Mouse (Mus musculus) megakaryocyte, adult 5-6 weeks (primary cell): ENCODE measurements around the gene Rtp2. TPM values are rescaled to one million over a fixed set of nuclear protein-coding genes. Genes with fewer than 3 reads are reported as not detected.

Experiments used
- ATAC-seq: 2 replicates; pipeline ENCODE4 v1.8.0; 2016; ENCODE audit warnings: mild to moderate bottlenecking, inconsistent platforms; ENCODE audit not compliant: poor library complexity, severe bottlenecking
- total RNA-seq, 2 experiments: library from RNA; stranded (forward) in 1 of 2; stranded (reverse) in 1 of 2; fragments of 153-499, 151-499 nt in 1 of 2; fragments of 221-1000, 200-1000 nt in 1 of 2; gene quantifications; 2 replicates each; pipeline versions ENCODE4 v1.2.3 to v1.2.4; 2015 to 2017

The Rtp2 gene
- total RNA-seq, 2 experiments from 2014 or later, result not detected

DNA sequence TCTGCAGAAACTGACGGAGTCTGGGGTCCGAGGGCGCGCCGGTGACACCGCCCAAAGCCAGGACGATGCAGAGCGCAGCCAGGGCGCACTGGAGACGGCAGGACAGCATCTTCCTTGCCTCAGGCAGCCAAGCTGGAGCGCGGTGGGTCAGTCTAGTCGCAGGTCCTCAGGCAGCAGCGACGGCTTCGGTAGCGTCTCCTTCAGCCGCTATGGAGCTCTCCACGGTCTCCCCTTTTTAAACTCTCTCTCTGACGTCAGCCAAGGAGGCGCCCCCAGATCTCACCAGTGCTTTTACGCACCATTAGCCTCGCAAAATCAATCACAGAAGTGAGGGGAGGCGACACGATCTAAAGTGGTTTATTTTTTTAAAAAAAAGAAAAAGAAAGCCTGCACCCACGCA is 41.6 kb downstream of the Rtp2 start, which contains the start of gene Sst:
Gene Sst, minus strand, starts transcription at position 323 of the 400 bp plus-strand sequence.
- no peak for ATAC-seq

DNA sequence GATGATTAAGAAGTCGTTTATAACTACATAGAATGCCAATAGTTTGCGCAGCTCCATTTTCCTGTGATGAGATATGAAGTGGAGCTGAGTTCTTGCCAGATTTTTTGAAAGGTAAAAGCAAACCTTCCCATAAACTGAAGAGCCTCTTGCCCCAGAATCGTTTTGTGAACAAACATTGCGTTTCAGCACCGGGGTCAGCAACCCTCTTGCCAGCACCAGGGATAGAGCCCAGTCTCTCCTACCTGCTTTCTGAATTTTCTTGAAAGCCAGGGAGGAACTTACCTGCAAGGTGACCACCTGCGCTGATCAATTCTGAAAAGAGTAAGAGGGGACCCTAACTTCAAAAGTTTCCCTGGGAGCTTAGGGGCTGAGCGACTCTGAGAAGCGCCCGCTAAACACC is 42.0 kb downstream of the Rtp2 start:
- ATAC-seq, result no peak

DNA sequence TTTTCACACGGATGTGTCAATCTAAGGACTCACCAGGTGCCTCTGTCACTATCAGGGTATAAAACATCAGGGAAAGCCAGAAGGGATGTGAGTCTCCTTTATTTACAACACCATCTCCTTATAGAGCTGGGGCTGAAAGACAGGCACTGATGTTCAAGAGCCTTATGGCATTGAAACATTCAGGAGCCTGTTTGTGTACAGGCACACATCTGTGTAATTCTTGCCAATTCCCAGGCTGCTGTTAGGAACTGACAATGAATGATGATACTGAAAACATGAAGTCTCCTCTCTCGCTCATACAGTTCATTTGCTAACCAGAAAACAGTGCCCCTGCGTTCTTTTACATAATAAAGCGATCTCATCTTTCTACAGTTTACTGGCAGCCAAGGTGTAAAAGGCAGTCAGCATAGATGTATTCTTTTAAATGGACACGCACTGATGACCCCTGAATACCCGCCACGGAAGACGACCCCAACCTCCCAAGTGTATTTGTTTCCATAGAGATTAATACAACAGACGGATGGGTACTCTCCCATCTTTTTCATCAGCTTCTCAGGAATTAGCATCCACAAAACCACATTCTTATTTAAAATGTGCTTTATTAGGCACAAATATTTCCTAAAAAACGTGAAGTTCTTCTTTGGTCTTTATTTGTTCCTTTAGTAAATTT is 44.1 kb downstream of the Rtp2 start:
- ATAC-seq, result no peak

DNA sequence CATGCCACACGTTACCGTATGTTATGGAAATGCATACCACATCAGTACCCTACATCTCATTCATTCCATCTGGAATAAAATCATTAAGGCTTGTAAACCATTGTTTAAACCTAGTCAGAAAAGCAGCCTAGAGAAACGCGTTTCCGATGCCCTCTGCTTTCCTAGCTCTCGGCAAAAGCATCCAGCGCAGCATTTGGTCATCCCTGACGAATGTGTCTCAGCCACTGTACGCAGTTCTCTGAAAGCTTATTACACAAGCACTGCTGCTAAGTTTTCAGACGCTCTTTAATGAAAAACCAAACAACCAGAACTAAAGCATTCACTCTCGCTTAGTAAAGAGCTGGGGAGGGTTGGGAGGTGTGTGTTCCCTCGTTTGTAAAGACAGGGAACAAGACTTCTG is 47.1 kb downstream of the Rtp2 start:
- ATAC-seq, result no peak

Other genes with a start within 250 kb of the Rtp2 start
- gene Sst, start 41.4 kb downstream of the Rtp2 start, total RNA-seq (2015), result not detected in 2 replicates
- gene Sst, start 41.4 kb downstream of the Rtp2 start, total RNA-seq (2017), result not detected in 2 replicates
- gene Gm37419, start 56.1 kb upstream of the Rtp2 start, total RNA-seq (2015), result not detected in 2 replicates
- not detected in 2 replicates for gene Gm37419, start 56.1 kb upstream of the Rtp2 start, total RNA-seq (2017)
- 31.7 and 35.0 TPM in 2 replicates for gene Bcl6, start 56.5 kb upstream of the Rtp2 start, total RNA-seq (2015)
- gene Bcl6, start 56.5 kb upstream of the Rtp2 start, total RNA-seq (2017), result 22.1 and 23.4 TPM in 2 replicates